Mouse (Mus musculus): Measurements from ENCODE around the gene Isg20l2. TPM values are rescaled to one million over a fixed set of nuclear protein-coding genes. Genes with fewer than 3 reads are reported as not detected.

Gene Isg20l2
- total RNA-seq (2023): 10 to 100 TPM; 21.3 to 25.8 TPM

GRCm38 (mm10) chr3:87930078-87930795, at the start of gene Isg20l2, which contains the start of gene Rrnad1:
Gene Isg20l2 (plus strand): TSS chr3:87930314.
Gene Rrnad1 (minus strand): TSS chr3:87930717.

GRCm38 (mm10) chr3:87885281-87886003, 44.7 kb upstream of the Isg20l2 start, which contains the start of gene Prcc:
Gene Prcc (minus strand): TSS chr3:87885608.

DNA sequence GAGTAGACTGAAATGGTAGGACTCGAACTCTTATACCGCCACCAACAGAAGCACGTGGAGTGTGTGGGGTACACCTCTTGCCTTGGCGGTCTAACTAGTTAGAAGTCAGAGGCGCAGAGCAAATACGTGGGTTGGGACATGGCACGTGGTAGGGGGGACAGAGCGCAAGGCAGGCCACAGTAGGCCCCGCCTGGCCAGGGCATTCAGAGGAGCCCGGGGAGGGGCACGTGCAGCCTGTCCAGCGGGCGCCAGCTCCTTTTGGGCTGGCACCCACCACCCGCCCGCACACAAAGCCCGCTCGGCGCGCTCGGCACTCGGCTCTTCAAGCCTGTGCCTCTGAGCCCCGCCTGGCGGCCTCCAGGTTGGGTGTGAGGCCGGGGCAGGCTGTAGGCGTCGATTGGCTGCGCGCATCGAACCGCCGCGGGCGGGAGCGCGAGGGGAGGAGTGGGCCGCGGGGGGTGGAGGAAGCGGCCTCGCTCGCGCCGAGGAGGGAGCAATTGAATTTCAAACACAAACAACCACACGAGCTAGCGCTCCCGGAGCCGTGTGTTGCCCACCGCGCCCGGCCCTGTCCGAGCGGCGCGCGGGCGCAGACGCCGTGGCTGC, 24.1 kb upstream of the Isg20l2 start, which contains the start of gene Hdgf:
Gene Hdgf (plus strand): TSS at position 442 of the 606 bp plus-strand sequence.

GRCm38 (mm10) chr3:87919336-87920108, 10.6 kb upstream of the Isg20l2 start, which contains the start of gene Mrpl24:
Gene Mrpl24 (plus strand): TSS chr3:87919506.

GRCm38 (mm10) chr3:87948378-87949265, 18.5 kb downstream of the Isg20l2 start, which contains the start of gene Crabp2:
Gene Crabp2 (plus strand): TSS chr3:87948666.

DNA sequence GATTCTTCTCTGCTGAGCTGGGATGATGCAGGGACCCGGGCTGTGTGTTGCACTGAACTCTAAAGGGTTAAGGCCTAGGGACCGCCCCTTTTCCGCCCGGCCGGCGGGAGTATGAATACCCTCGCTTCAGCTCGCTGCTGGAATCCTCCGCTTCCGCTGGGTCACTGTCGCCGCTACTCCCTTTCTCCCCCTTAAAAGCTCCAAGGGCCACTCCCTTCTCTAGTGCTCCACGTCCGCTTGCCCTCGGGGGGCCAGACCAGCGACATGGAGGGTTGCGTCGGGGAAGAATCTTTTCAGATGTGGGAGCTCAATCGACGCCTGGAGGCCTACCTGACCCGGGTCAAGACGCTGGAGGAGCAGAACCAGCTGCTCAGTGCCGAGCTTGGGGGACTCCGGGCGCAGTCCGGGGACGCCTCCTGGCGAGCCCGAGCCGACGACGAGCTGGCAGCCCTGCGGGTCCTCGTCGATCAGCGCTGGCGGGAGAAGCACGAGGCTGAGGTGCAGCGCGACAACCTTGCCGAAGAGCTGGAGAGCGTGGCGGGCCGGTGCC, 40.9 kb downstream of the Isg20l2 start, which contains the start of gene Nes:
Gene Nes (plus strand): TSS at position 140 of the 550 bp plus-strand sequence.

Other genes starting within 250 kb of the Isg20l2 start
- under 1 TPM; 0.29 to 0.69 TPM for gene Lrrc71, start 181.7 kb upstream of the Isg20l2 start, total RNA-seq (2023)
- not detected for gene Ntrk1, start 135.2 kb upstream of the Isg20l2 start, total RNA-seq (2023)
- not detected for gene Insrr, start 133.4 kb upstream of the Isg20l2 start, total RNA-seq (2023)
- gene Pear1, start 106.0 kb upstream of the Isg20l2 start, total RNA-seq (2023): 1 to 10 TPM in 1 of 2 experiments, under 1 TPM in 1; 0.95 to 1.1 TPM
- gene Sh2d2a, start 83.6 kb upstream of the Isg20l2 start, total RNA-seq (2023): 1 to 10 TPM; 1.2 TPM
- gene Prcc, start 44.7 kb upstream of the Isg20l2 start, total RNA-seq (2023): 10 to 100 TPM; 26.6 to 27.9 TPM
- gene Hdgf, start 24.0 kb upstream of the Isg20l2 start, total RNA-seq (2023): 100 to 1,000 TPM; 113 to 114 TPM
- gene Mrpl24, start 10.8 kb upstream of the Isg20l2 start, total RNA-seq (2023): 10 to 100 TPM; 70.6 to 84.0 TPM
- gene Rrnad1, start 403 bp downstream of the Isg20l2 start, total RNA-seq (2023): 10 to 100 TPM; 12.3 to 14.4 TPM
- under 1 TPM in 1 of 2 experiments, not detected in 1; 0.73 TPM for gene Crabp2, start 18.4 kb downstream of the Isg20l2 start, total RNA-seq (2023)
- not detected for gene Nes, start 40.8 kb downstream of the Isg20l2 start, total RNA-seq (2023)
- not detected for gene Bcan, start 69.9 kb downstream of the Isg20l2 start, total RNA-seq (2023)
- gene Hapln2, start 97.3 kb downstream of the Isg20l2 start, total RNA-seq (2023): not detected
- 1 to 10 TPM; 4.8 to 4.9 TPM for gene Gpatch4, start 112.8 kb downstream of the Isg20l2 start, total RNA-seq (2023)
- gene Naxe, start 128.2 kb downstream of the Isg20l2 start, total RNA-seq (2023): 10 to 100 TPM; 23.6 to 27.3 TPM
- gene Ttc24, start 148.0 kb downstream of the Isg20l2 start, total RNA-seq (2023): not detected
- 10 to 100 TPM; 31.6 to 33.7 TPM for gene Iqgap3, start 151.7 kb downstream of the Isg20l2 start, total RNA-seq (2023)
- gene Mef2d, start 212.1 kb downstream of the Isg20l2 start, total RNA-seq (2023): 100 to 1,000 TPM in 1 of 2 experiments, 10 to 100 TPM in 1; 73.1 to 107 TPM

All from neutrophil, adult 59 days (primary cell).